Mouse (Mus musculus) heart, embryonic 15.5 days (tissue): ENCODE results near the gene Nxph3. TPM values are rescaled to one million over a fixed set of nuclear protein-coding genes. Genes with fewer than 3 reads are reported as not detected.

ENCODE experiments used
- ATAC-seq: fragments of 200-750 bp; cut with Nextera tagmentation; replicated peaks from 2 replicates; pipeline ENCODE4 v1.8.0; 2017; ENCODE audit warnings: low read depth, moderate TSS enrichment; ENCODE audit not compliant: insufficient number of reproducible peaks, insufficient read depth, low FRiP score
- H3K27ac ChIP-seq: fragments of 300-500 bp; sonication (generic); 2 replicates; pipeline ENCODE4 v1.5.1; 2015; ENCODE audit warnings: mild to moderate bottlenecking, inconsistent platforms
- H3K27me3 ChIP-seq: fragments of 300-500 bp; sonication (generic); 2 replicates; pipeline ENCODE4 v1.6.1; 2015; ENCODE audit warnings: inconsistent platforms
- H3K36me3 ChIP-seq: fragments of 300-500 bp; sonication (generic); 2 replicates; pipeline ENCODE4 v1.6.1; 2015; ENCODE audit warnings: mild to moderate bottlenecking, inconsistent platforms
- H3K4me1 ChIP-seq: fragments of 300-500 bp; sonication (generic); replicated peaks from 2 replicates; pipeline ENCODE4 v1.6.1; 2015; ENCODE audit warnings: inconsistent platforms
- H3K4me2 ChIP-seq: fragments of 300-500 bp; sonication (generic); 2 replicates; pipeline ENCODE4 v1.6.1; 2015; ENCODE audit warnings: inconsistent platforms, mild to moderate bottlenecking, moderate library complexity
- H3K4me3 ChIP-seq: fragments of 300-500 bp; sonication (generic); 2 replicates; pipeline ENCODE4 v1.5.1; 2015; ENCODE audit warnings: mild to moderate bottlenecking, inconsistent platforms
- H3K9ac ChIP-seq: fragments of 300-500 bp; sonication (generic); 2 replicates; pipeline ENCODE4 v1.6.1; 2015; ENCODE audit warnings: mild to moderate bottlenecking, inconsistent platforms
- H3K9me3 ChIP-seq: fragments of 300-500 bp; sonication (generic); replicated peaks from 2 replicates; pipeline ENCODE4 v1.6.1; 2016; ENCODE audit warnings: inconsistent platforms
- whole genome bisulfite sequencing: fragments of 180-500 bp; shearing (Covaris S2); methylation state at CpG from one replicate; pipeline ENCODE4 v1.1.7; 2015; ENCODE audit warnings: mixed read lengths; 5-methylcytosine and 5-hydroxymethylcytosine counted together
- polyA plus RNA-seq: library from polyadenylated mRNA; unstranded; fragments of >200 nt; fragmentation: Nextera tagmentation; extraction: Ambion mirVana; gene quantifications from 2 replicates; pipeline ENCODE4 v1.2.1, GENCODE M21; 2015

Gene Nxph3
- polyA plus RNA-seq: 0.08 and 0.16 TPM in 2 replicates

- ATAC-seq: peak; percentile 37
- peaks cover 19% of the 10 kb centered on the region for H3K4me1 ChIP-seq
- H3K9me3 ChIP-seq: no peaks in the 10 kb centered on the region
- no peak within 1 kb of the TSS for H3K27ac ChIP-seq
- H3K4me2 ChIP-seq: peak within 1 kb of the TSS; percentile 80
- peak within 1 kb of the TSS; percentile 23 for H3K9ac ChIP-seq
- WGBS: 1% methylated on average over 66 of the region's 66 CpGs
- H3K36me3 ChIP-seq: no peaks in the 10 kb centered on the region
- H3K27me3 ChIP-seq: peaks cover 80% of the 10 kb centered on the region
- H3K4me3 ChIP-seq: peak within 1 kb of the TSS; percentile 58
Measured at GRCm38 (mm10) chr11:95514298-95514861, at the start of gene Nxph3. Gene Nxph3, minus strand, starts transcription at chr11:95514570.

GRCm38 (mm10) chr11:95563849-95564248 is 49.5 kb upstream of the Nxph3 start:
- H3K27ac ChIP-seq: no peak overlapping the region
- ATAC-seq: no peak
- H3K4me2 ChIP-seq: no peak overlapping the region
- 94% methylated on average over 5 of the region's 5 CpGs for WGBS
- no peaks in the 10 kb centered on the region for H3K36me3 ChIP-seq
- no peak overlapping the region for H3K9ac ChIP-seq
- H3K4me3 ChIP-seq: no peak overlapping the region
- no peaks in the 10 kb centered on the region for H3K27me3 ChIP-seq
- H3K9me3 ChIP-seq: no peaks in the 10 kb centered on the region
- peaks cover 8% of the 10 kb centered on the region for H3K4me1 ChIP-seq

GRCm38 (mm10) chr11:95560773-95561172 is 46.4 kb upstream of the Nxph3 start:
- Histone ChIP-seq H3K9me3 (no peaks in the 10 kb centered on the region), H3K4me1 (peaks cover 11% of the 10 kb centered on the region), H3K27me3 (no peaks in the 10 kb centered on the region), H3K4me3 (no peak overlapping the region), H3K27ac (no peak overlapping the region), H3K9ac (no peak overlapping the region), H3K36me3 (no peaks in the 10 kb centered on the region), H3K4me2 (no peak overlapping the region)
- ATAC-seq: no peak
- WGBS: 58% methylated on average over 3 of the region's 3 CpGs

GRCm38 (mm10) chr11:95559761-95560160 is 45.4 kb upstream of the Nxph3 start:
- peaks cover 11% of the 10 kb centered on the region for H3K4me1 ChIP-seq
- ATAC-seq: no peak
- 58% methylated on average over 2 of the region's 2 CpGs for WGBS
- no peak overlapping the region for H3K9ac ChIP-seq
- no peaks in the 10 kb centered on the region for H3K27me3 ChIP-seq
- H3K9me3 ChIP-seq: no peaks in the 10 kb centered on the region
- no peaks in the 10 kb centered on the region for H3K36me3 ChIP-seq
- H3K27ac ChIP-seq: no peak overlapping the region
- no peak overlapping the region for H3K4me3 ChIP-seq
- H3K4me2 ChIP-seq: no peak overlapping the region

GRCm38 (mm10) chr11:95557719-95558118 is 43.3 kb upstream of the Nxph3 start:
- Histone ChIP-seq H3K9me3 (no peaks in the 10 kb centered on the region), H3K4me2 (no peak overlapping the region), H3K27ac (no peak overlapping the region), H3K27me3 (no peaks in the 10 kb centered on the region), H3K4me3 (no peak overlapping the region), H3K4me1 (peaks cover 11% of the 10 kb centered on the region), H3K9ac (no peak overlapping the region), H3K36me3 (no peaks in the 10 kb centered on the region)
- ATAC-seq: no peak
- 28% methylated on average over 6 of the region's 6 CpGs for WGBS

GRCm38 (mm10) chr11:95557032-95557431 is 42.7 kb upstream of the Nxph3 start:
- H3K4me1 ChIP-seq: peaks cover 11% of the 10 kb centered on the region
- H3K4me2 ChIP-seq: no peak overlapping the region
- no peaks in the 10 kb centered on the region for H3K9me3 ChIP-seq
- H3K36me3 ChIP-seq: no peaks in the 10 kb centered on the region
- 81% methylated on average over 6 of the region's 6 CpGs for WGBS
- H3K27me3 ChIP-seq: no peaks in the 10 kb centered on the region
- no peak overlapping the region for H3K9ac ChIP-seq
- H3K27ac ChIP-seq: no peak overlapping the region
- no peak overlapping the region for H3K4me3 ChIP-seq
- ATAC-seq: no peak

GRCm38 (mm10) chr11:95555279-95555678 is 40.9 kb upstream of the Nxph3 start:
- no peak overlapping the region for H3K4me3 ChIP-seq

GRCm38 (mm10) chr11:95550301-95551021 is 36.1 kb upstream of the Nxph3 start:
- Histone ChIP-seq H3K4me3 (no peak overlapping the region), H3K27me3 (no peaks in the 10 kb centered on the region), H3K27ac (no peak overlapping the region), H3K4me2 (no peak overlapping the region), H3K4me1 (no peaks in the 10 kb centered on the region), H3K9me3 (no peaks in the 10 kb centered on the region), H3K36me3 (no peaks in the 10 kb centered on the region), H3K9ac (no peak overlapping the region)
- 79% methylated on average over 12 of the region's 12 CpGs for WGBS
- ATAC-seq: no peak

More at GRCm38 (mm10) chr11:95555279-95555678, 40.9 kb upstream of the Nxph3 start:
- Histone ChIP-seq H3K9ac (no peak overlapping the region), H3K9me3 (no peaks in the 10 kb centered on the region), H3K4me1 (peaks cover 11% of the 10 kb centered on the region), H3K4me2 (no peak overlapping the region), H3K36me3 (no peaks in the 10 kb centered on the region), H3K27me3 (no peaks in the 10 kb centered on the region), H3K27ac (no peak overlapping the region)
- WGBS: 51% methylated on average over 8 of the region's 8 CpGs
- no peak for ATAC-seq

- WGBS: 74% methylated on average over 10 of the region's 10 CpGs
- H3K4me2 ChIP-seq: no peak overlapping the region
- H3K36me3 ChIP-seq: no peaks in the 10 kb centered on the region
Measured at GRCm38 (mm10) chr11:95546021-95546782, 31.8 kb upstream of the Nxph3 start.

GRCm38 (mm10) chr11:95544546-95545327 is 30.4 kb upstream of the Nxph3 start:
- no peaks in the 10 kb centered on the region for H3K9me3 ChIP-seq
- 80% methylated on average over 8 of the region's 8 CpGs for WGBS
- 0 out of 2 replicates have a peak, but pooled peaks cover 4% of the 10 kb centered on the region for H3K27me3 ChIP-seq
- H3K4me1 ChIP-seq: peaks cover 18% of the 10 kb centered on the region
- ATAC-seq: no peak
- H3K4me3 ChIP-seq: no peak overlapping the region
- no peak overlapping the region for H3K9ac ChIP-seq
- H3K4me2 ChIP-seq: no peak overlapping the region
- no peak overlapping the region for H3K27ac ChIP-seq
- no peaks in the 10 kb centered on the region for H3K36me3 ChIP-seq

More at GRCm38 (mm10) chr11:95546021-95546782, 31.8 kb upstream of the Nxph3 start:
- Histone ChIP-seq H3K27me3 (no peaks in the 10 kb centered on the region), H3K27ac (no peak overlapping the region), H3K9me3 (no peaks in the 10 kb centered on the region), H3K4me3 (no peak overlapping the region), H3K9ac (no peak overlapping the region), H3K4me1 (peaks cover 13% of the 10 kb centered on the region)
- ATAC-seq: no peak
